Mouse (Mus musculus): Measurements from ENCODE around the gene 2410137M14Rik.

- TF ChIP-seq CTCF (IDR thresholded peaks at IDR 0.05; ENCODE audit: low read depth) (no peak), EP300 (optimal IDR thresholded peaks at IDR 0.05) (no peak)
Observed at GRCm38 (mm10) chr17:36995448-36995847, 14.4 kb upstream of the 2410137M14Rik start.

Data from stomach, postnatal 0 days (tissue).